Mouse (Mus musculus) olfactory bulb, adult 2 months (tissue): ENCODE results near the gene Fbxo24.

Source experiments
- CTCF ChIP-seq: fragments of 200-500 bp; IDR thresholded peaks from 2 replicates; pipeline ENCODE4 v1.5.1; 2012; ENCODE audit warnings: low read depth, mild to moderate bottlenecking, low read length, moderate library complexity; ENCODE audit not compliant: insufficient read depth
- POLR2A ChIP-seq: fragments of 200-500 bp; IDR thresholded peaks from 2 replicates; pipeline ENCODE4 v1.6.1; 2012; ENCODE audit warnings: mild to moderate bottlenecking, low read depth, low read length, moderate library complexity; ENCODE audit not compliant: insufficient read depth

GRCm38 (mm10) chr5:137599600-137599999, 29.2 kb downstream of the Fbxo24 start:
- no peak for TF ChIP-seq POLR2A
- no peak for TF ChIP-seq CTCF
